21 mouse cellular contexts compared by ENCODE assay signal in the genomic region with DNA sequence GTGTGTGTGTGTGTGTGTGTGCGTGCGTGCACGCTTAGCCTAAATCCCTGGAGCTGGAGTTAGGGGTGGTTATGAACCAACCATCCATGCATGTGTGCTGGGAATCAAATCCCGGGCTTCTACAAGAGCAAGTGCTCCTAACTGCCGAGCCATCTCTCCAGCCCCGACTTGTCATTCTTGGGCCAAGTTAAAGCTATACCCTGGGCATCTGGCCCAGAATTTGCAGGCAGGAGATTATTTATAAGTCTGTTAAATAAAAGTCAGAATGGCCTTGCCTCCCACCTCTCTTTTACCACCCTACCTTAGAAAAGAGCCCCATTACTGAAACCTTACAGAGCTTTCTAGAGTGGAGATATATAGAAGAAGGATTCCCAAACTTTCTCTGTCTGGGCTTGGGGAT.
"Had no signal": no experiment of that assay in that cellular context is flagged by ENCODE, and none has a peak within 500 bp of the region (broad histone marks: within the 10 kb centered on the region; RNA-seq: fewer than 3 reads in every experiment).

No protein-coding gene starts in this region.

- H3K9ac ChIP-seq: liver, embryonic 12.5 days; liver, embryonic 15.5 days; midbrain, embryonic 13.5 days; neural tube, embryonic 13.5 days; stomach, embryonic 15.5 days had no signal

- H3K9me3 ChIP-seq: liver, embryonic 12.5 days; liver, embryonic 15.5 days; megakaryocyte, embryonic 14.5 days; midbrain, embryonic 10.5 days; midbrain, embryonic 13.5 days; neural tube, embryonic 13.5 days; stomach, embryonic 15.5 days had no signal

- H3K4me3 ChIP-seq: layer of hippocampus, adult 2 months; liver, embryonic 12.5 days; liver, embryonic 15.5 days; megakaryocyte, embryonic 14.5 days; midbrain, embryonic 10.5 days; midbrain, embryonic 13.5 days; myocyte; neural tube, embryonic 13.5 days; stomach, embryonic 15.5 days had no signal

- H3K27ac ChIP-seq: kidney, postnatal 0 days; layer of hippocampus, adult 2 months; liver, embryonic 12.5 days; liver, embryonic 15.5 days; midbrain, embryonic 10.5 days; midbrain, embryonic 13.5 days; neural tube, embryonic 13.5 days; stomach, embryonic 15.5 days had no signal

- H3K27me3 ChIP-seq: stomach, embryonic 15.5 days had no signal

- H3K4me2 ChIP-seq: liver, embryonic 12.5 days; liver, embryonic 15.5 days; midbrain, embryonic 13.5 days; neural tube, embryonic 13.5 days; stomach, embryonic 15.5 days had no signal

- DNase-seq: kidney, adult 2 months; kidney, postnatal 25 days; layer of hippocampus, adult 9-11 months; lung, adult 18-20 months; retina, postnatal 1 day; right cerebral cortex, postnatal 25 days; spleen, adult 18-20 months; thymus, adult 2 months; thymus, postnatal 14 days; thymus, postnatal 4 days had no signal

- H3K36me3 ChIP-seq: liver, embryonic 12.5 days; liver, embryonic 15.5 days; midbrain, embryonic 10.5 days; midbrain, embryonic 13.5 days; neural tube, embryonic 13.5 days; stomach, embryonic 15.5 days had no signal

- ATAC-seq: liver, embryonic 12.5 days; midbrain, embryonic 13.5 days; midbrain, embryonic 16.5 days had no signal
